Mouse (Mus musculus) midbrain, postnatal 0 days (tissue): ENCODE data around the gene Slc39a1. TPM values are rescaled to one million over a fixed set of nuclear protein-coding genes. Genes with fewer than 3 reads are reported as not detected.
"Not testable (repeated sequence)": the region's sequence is repeated elsewhere in the genome, so short reads cannot be mapped to it uniquely, and the experiment has no call there.

Source experiments
- ATAC-seq: fragments of 200-750 bp; cut with Nextera tagmentation; 2 replicates; pipeline ENCODE4 v1.8.0; 2017; ENCODE audit warnings: moderate number of reproducible peaks, mild to moderate bottlenecking, moderate TSS enrichment, moderate library complexity; ENCODE audit not compliant: low FRiP score
- DNase-seq: peaks from one replicate; pipeline ENCODE4 v3.0.0-alpha.2; 2015; ENCODE audit warnings: low spot score
- H3K27ac ChIP-seq: fragments of 300-500 bp; sonication (generic); 2 replicates; pipeline ENCODE4 v1.5.1; 2014; ENCODE audit warnings: low read depth, mild to moderate bottlenecking, low read length, mixed read lengths
- H3K27me3 ChIP-seq: fragments of 300-500 bp; sonication (generic); 2 replicates; pipeline ENCODE4 v1.6.1; 2014; ENCODE audit warnings: low read length, control low read depth, mixed read lengths; ENCODE audit not compliant: insufficient read depth
- H3K36me3 ChIP-seq: fragments of 300-500 bp; sonication (generic); 2 replicates; pipeline ENCODE4 v1.6.1; 2014; ENCODE audit warnings: low read length, control low read depth, mixed read lengths; ENCODE audit not compliant: insufficient read depth
- H3K4me1 ChIP-seq: fragments of 300-500 bp; sonication (generic); 2 replicates; pipeline ENCODE4 v1.6.1; 2014; ENCODE audit warnings: mild to moderate bottlenecking, control low read depth, antibody characterized with exemption, low read length, mixed read lengths; ENCODE audit not compliant: insufficient read depth
- H3K4me2 ChIP-seq: fragments of 300-500 bp; sonication (generic); 2 replicates; pipeline ENCODE4 v1.6.1; 2014; ENCODE audit warnings: low read depth, mild to moderate bottlenecking, low read length, mixed read lengths; ENCODE audit not compliant: poor library complexity, severe bottlenecking
- H3K4me3 ChIP-seq: fragments of 300-500 bp; sonication (generic); 2 replicates; pipeline ENCODE4 v1.5.1; 2014; ENCODE audit warnings: low read depth, mild to moderate bottlenecking, low read length, moderate library complexity
- H3K9ac ChIP-seq: fragments of 300-500 bp; sonication (generic); replicated peaks from 2 replicates; pipeline ENCODE4 v1.6.1; 2014; ENCODE audit warnings: mild to moderate bottlenecking, low read length, moderate library complexity, mixed read lengths; ENCODE audit not compliant: poor library complexity, severe bottlenecking
- H3K9me3 ChIP-seq: fragments of 300-500 bp; sonication (generic); 2 replicates; pipeline ENCODE4 v1.6.1; 2016; ENCODE audit warnings: low read length, control low read depth
- CTCF ChIP-seq: IDR thresholded peaks from 2 replicates; pipeline ENCODE4 v1.5.1; 2016; ENCODE audit warnings: antibody characterized with exemption, mild to moderate bottlenecking
- WGBS: fragments of 180-500 bp; shearing (Covaris S2); extraction: QIAGEN DNeasy Blood & Tissue Kit; methylation state at CpG from one replicate; pipeline ENCODE4 v1.1.7; 2014; 5-methylcytosine and 5-hydroxymethylcytosine counted together
- polyA plus RNA-seq: library from polyadenylated mRNA; unstranded; fragments of >200 nt; fragmentation: Nextera tagmentation; extraction: Ambion mirVana; gene quantifications from 2 replicates; pipeline ENCODE4 v1.2.1, GENCODE M21; 2015
- total RNA-seq: library from RNA; depleted of rRNA; stranded (reverse); fragments of >200 nt; gene quantifications from 2 replicates; pipeline ENCODE4 v1.2.3, GENCODE M21; 2014

The Slc39a1 gene
- total and polyA plus RNA-seq, 2 experiments from 2014 or later = 60.3 to 73.0 TPM

DNA sequence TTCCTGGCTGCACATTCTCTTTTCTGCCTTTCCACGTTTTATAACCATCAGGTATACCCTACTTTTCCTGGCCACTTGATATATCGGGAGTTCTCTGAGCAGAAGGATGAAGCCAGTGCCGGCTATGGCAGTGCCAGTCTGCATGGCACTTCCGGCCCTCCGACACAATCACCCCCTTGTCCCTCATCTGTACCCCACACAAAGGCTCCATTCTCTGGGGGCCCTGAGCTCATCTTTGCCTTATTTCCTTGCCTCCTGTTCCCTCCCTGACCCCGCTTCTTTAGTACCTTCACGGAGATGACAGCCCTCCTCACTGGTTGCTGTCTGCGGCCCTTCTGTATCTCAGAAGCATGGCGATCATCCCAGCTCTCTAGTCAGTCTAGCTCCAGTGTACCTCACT lies 32.7 kb downstream of the Slc39a1 start:
- ATAC-seq (peak; percentile 27; the same call in 1 of the 2 replicates), DNase-seq (no peak)
- 93% methylated on average over 9 of the region's 9 CpGs for WGBS
- TF ChIP-seq CTCF = no peak
- H3K4me1 ChIP-seq = no peaks in the 10 kb centered on the region
- no peak overlapping the region for H3K27ac ChIP-seq
- no peak overlapping the region for H3K4me3 ChIP-seq
- no peak overlapping the region for H3K4me2 ChIP-seq
- H3K9me3 ChIP-seq = no peaks in the 10 kb centered on the region
- peaks cover 39% of the 10 kb centered on the region for H3K36me3 ChIP-seq
- no peaks in the 10 kb centered on the region for H3K27me3 ChIP-seq
- no peak overlapping the region for H3K9ac ChIP-seq

DNA sequence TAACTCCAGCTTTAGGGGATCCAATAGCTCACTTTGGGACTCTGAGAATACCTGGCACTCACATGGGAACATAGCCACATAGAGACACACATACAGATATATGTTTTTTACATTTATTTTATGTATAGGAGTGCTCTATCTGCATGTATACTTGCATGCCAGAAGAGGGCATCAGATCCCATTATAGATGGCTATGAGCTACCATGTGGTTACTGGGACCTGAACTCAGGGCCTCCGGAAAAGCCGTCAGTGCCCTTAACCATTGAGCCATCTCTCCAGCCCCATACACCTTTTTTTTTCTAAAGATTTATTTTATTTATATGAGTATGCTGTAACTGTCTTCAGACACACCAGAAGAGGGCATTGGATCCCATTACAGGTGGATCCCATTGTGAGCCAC lies 36.2 kb downstream of the Slc39a1 start:
- H3K9ac ChIP-seq = no peak overlapping the region
- H3K36me3 ChIP-seq = peaks cover 10% of the 10 kb centered on the region
- WGBS = 98% methylated on average over 2 of the region's 2 CpGs
- H3K9me3 ChIP-seq = no peaks in the 10 kb centered on the region
- H3K4me1 ChIP-seq = no peaks in the 10 kb centered on the region
- ATAC-seq = no peak
- H3K4me3 ChIP-seq = no peak overlapping the region
- no peak overlapping the region for H3K4me2 ChIP-seq
- H3K27me3 ChIP-seq = no peaks in the 10 kb centered on the region
- no peak for TF ChIP-seq CTCF
- DNase-seq = no peak
- H3K27ac ChIP-seq = no peak overlapping the region

DNA sequence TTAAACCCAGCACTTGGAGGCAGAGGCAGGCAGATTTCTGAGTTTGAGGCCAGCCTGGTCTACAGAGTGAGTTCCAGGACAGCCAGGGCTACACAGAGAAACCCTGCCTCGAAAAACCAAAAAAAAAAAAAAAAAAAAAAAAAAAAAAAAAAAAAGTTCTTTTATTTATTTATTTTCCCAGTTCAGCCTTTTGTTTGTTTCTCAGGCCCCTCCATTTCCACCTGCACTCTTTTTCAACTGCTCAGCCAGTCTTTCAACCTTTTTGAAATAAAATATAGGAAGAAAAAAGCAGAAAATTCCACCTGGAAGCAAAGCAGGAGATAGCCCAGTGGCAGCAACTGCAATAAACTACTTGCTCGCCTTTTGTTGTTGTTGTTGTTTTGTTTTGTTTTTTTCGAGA lies 41.4 kb downstream of the Slc39a1 start:
- not testable (repeated sequence) for H3K27ac ChIP-seq, H3K9me3 ChIP-seq, H3K27me3 ChIP-seq, ATAC-seq, H3K36me3 ChIP-seq, H3K4me1 ChIP-seq, DNase-seq, H3K9ac ChIP-seq, H3K4me2 ChIP-seq, H3K4me3 ChIP-seq
- WGBS = 73% methylated on average over 2 of the region's 3 CpGs

DNA sequence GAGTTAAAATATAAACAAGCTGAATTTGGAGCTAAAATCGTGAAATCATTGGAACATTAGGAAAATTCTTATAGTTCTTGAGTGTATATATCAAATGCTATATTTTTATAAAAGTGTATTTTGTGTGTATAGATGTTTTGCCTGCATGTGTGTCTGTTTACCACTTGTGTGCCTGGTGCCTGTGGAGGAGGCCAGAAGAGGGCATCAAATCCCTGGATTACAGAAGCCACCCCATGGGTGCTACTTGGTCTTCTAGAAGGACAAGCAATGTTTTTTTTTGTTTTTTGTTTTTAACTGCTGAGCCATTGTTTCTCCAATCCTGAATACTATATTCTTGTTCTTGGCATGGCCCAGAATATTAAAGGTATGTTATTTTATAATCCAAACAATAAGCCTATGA lies 42.6 kb downstream of the Slc39a1 start:
- H3K27me3 ChIP-seq = no peaks in the 10 kb centered on the region
- no peak for ATAC-seq
- DNase-seq = no peak
- no peak overlapping the region for H3K9ac ChIP-seq
- no peaks in the 10 kb centered on the region for H3K36me3 ChIP-seq
- H3K4me3 ChIP-seq = no peak overlapping the region
- H3K4me1 ChIP-seq = peaks cover 10% of the 10 kb centered on the region; the same call in 1 of the 2 replicates
- no peak overlapping the region for H3K27ac ChIP-seq
- 92% methylated on average over 1 of the region's 1 CpGs for WGBS
- no peaks in the 10 kb centered on the region for H3K9me3 ChIP-seq
- TF ChIP-seq CTCF = 0 out of 2 replicates have a peak, but pooled peaks have one; percentile 28
- H3K4me2 ChIP-seq = no peak overlapping the region

DNA sequence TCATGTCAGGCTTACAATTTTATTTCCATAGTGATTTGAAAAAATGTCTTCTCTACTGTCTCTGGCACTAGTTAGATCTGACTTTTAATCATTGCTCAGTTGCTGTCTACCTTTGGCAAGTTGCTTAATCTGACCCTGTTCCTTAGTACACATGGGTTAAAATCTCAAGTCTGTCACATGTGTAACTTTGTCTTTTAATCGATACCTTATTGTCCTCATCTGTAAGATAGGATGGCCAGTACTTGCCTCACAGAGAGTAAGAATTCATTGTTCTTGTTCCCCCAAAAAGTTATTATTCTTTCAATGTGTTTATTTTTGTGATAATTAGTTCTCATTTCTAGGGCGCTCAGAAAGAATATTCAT lies 44.0 kb downstream of the Slc39a1 start:
- no peak for TF ChIP-seq CTCF
- Histone ChIP-seq H3K4me2 (peak overlapping the region; percentile 58), H3K36me3 (no peaks in the 10 kb centered on the region), H3K9me3 (no peaks in the 10 kb centered on the region), H3K9ac (peak overlapping the region; percentile 80), H3K4me3 (peak overlapping the region; percentile 85), H3K4me1 (peaks cover 10% of the 10 kb centered on the region; the same call in 1 of the 2 replicates), H3K27ac (peak overlapping the region; percentile 96), H3K27me3 (no peaks in the 10 kb centered on the region)
- 34% methylated on average over 2 of the region's 2 CpGs for WGBS
- DNase-seq (no peak), ATAC-seq (no peak)

DNA sequence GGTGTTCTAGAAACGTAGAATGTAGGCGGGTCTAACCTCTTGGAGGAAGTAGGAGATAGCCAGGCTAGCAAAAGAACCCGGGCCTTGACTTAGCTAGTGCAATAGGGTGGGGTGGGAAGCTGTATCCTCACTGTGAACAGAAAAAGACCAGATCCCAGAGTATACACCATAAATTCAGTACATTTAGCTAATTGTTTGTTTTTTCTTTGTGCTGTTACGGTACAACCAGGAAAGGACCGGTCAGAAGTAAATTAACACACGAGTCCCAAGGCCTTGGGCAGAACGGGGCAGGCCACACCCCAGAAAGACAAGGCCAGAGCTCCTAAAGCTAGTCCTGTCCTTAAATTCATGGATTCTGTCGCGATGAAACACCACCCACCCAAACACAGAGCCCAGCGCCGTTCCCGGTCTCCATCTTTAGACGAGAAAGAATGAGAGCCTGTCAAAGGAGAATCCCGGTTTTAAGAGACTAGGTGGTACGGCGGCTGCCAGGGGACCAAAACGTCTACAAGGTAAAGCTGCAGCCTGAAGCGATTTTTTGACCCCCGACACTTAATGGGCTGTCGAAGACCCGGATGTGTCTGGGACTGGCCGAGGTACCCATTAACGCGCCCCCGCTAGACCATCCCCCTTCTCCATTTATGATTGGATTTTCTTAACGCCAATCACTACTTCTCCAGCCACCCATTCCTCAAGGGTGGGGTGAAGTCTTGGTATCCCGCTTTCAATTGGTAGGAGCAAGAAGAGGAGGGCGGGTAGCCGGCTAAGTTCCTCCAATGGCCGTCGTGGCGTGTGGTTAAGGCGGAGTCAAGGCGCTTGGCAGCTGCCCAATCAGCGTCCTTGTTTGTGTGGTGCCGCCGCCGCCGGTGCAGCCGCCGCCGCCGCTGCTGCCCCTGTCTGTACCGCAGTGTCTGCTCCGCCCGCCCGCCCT lies 44.6 kb downstream of the Slc39a1 start, which contains the start of gene Gatad2b:
Gene Gatad2b (plus strand): TSS at position 834 of the 931 bp plus-strand sequence.
- Histone ChIP-seq H3K4me1 (peaks cover 10% of the 10 kb centered on the region; the same call in 1 of the 2 replicates), H3K27ac (peak within 1 kb of the TSS; percentile 96), H3K9me3 (no peaks in the 10 kb centered on the region), H3K36me3 (no peaks in the 10 kb centered on the region), H3K27me3 (no peaks in the 10 kb centered on the region), H3K9ac (peak within 1 kb of the TSS; percentile 93), H3K4me3 (peak within 1 kb of the TSS; percentile 85), H3K4me2 (peak within 1 kb of the TSS; percentile 89)
- TF ChIP-seq CTCF = 0 out of 2 replicates have a peak, but pooled peaks have one; percentile 0
- peak; percentile 98 for ATAC-seq
- under 1% methylated on average over 47 of the region's 47 CpGs for WGBS
- peak; percentile 100 for DNase-seq
